Mouse (Mus musculus) lung, adult 2 months (tissue): Measurements from ENCODE around the gene Ranbp1.

Experiments
- CTCF ChIP-seq: fragments of 200-500 bp; IDR thresholded peaks from 2 replicates; pipeline ENCODE4 v1.5.1; 2011; ENCODE audit warnings: mild to moderate bottlenecking, low read length, control low read depth; ENCODE audit not compliant: insufficient read depth
- POLR2A ChIP-seq: fragments of 200-500 bp; IDR thresholded peaks from 2 replicates; pipeline ENCODE4 v1.6.1; 2011; ENCODE audit warnings: low read depth, mild to moderate bottlenecking, control low read depth, low read length, borderline replicate concordance; ENCODE audit errors: extremely low read depth

GRCm38 (mm10) chr16:18220856-18221542, 27.5 kb downstream of the Ranbp1 start:
- no peak for TF ChIP-seq CTCF
- TF ChIP-seq POLR2A = no peak
